Mouse (Mus musculus) small intestine, adult 2 months (tissue): ENCODE data around the gene Gm45140.

Experiments used
- CTCF ChIP-seq: fragments of 200-500 bp; IDR thresholded peaks from 2 replicates; pipeline ENCODE4 v1.5.1; 2012; ENCODE audit warnings: low read depth, mild to moderate bottlenecking, control low read depth, inconsistent platforms, low read length, moderate library complexity, mixed read lengths; ENCODE audit not compliant: insufficient replicate concordance, insufficient read length; ENCODE audit errors: extremely low read depth
- POLR2A ChIP-seq: fragments of 200-500 bp; IDR thresholded peaks from 2 replicates; pipeline ENCODE4 v1.6.1; 2012; ENCODE audit warnings: low read depth, mild to moderate bottlenecking, control low read depth, inconsistent platforms, low read length, moderate library complexity

DNA sequence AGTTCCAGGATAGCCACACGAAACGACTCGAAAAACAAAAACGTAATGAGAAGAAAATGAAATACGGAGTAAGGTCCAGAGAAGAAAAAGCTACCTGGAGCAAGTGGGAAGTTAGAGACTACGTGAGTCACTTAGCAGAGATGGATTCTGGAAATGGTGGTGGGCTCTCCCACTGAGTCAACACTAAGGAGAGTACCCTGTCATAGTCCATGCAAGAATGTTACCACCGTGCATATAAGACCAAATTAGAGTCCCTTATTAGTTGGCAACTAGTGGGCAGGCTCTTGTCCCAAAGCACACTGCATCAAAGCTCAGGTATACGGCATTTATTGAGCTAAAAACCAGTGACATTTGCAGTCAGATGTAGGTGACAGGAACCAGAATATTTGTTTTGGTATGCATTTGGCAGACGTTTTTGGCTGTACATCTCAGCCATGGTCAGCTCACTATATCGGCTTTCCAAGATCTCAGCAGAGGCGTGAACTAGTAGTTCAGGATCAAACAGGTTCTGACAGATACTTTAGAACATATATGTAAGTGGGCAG lies 4.3 kb upstream of the Gm45140 start:
- no peak for TF ChIP-seq CTCF
- no peak for TF ChIP-seq POLR2A
